Mouse (Mus musculus) frontal cortex, postnatal 25 days (tissue): ENCODE measurements around the gene Fbxw8.

Source experiments
- DNase-seq, 2 experiments: peaks; one replicate each; pipeline ENCODE4 v3.0.0; 2022; ENCODE audit warnings: low spot score in 2 of 2

The Fbxw8 gene

GRCm38 (mm10) chr5:118108124-118108793, 47.0 kb downstream of the Fbxw8 start:
- DNase-seq: no peak

GRCm38 (mm10) chr5:118106667-118107066, 48.6 kb downstream of the Fbxw8 start:
- DNase-seq: no peak

- no peak for DNase-seq
Observed at GRCm38 (mm10) chr5:118105536-118105935, 49.7 kb downstream of the Fbxw8 start.

GRCm38 (mm10) chr5:118099870-118100478, 55.3 kb downstream of the Fbxw8 start:
- DNase-seq: no peak

GRCm38 (mm10) chr5:118099069-118099869, 56.0 kb downstream of the Fbxw8 start:
- DNase-seq: no peak

GRCm38 (mm10) chr5:118096317-118096716, 58.9 kb downstream of the Fbxw8 start:
- no peak for DNase-seq

- DNase-seq: no peak
Observed at GRCm38 (mm10) chr5:118095849-118096248, 59.4 kb downstream of the Fbxw8 start.

- no peak for DNase-seq
Observed at GRCm38 (mm10) chr5:118095433-118095832, 59.8 kb downstream of the Fbxw8 start.

- DNase-seq: no peak
Observed at GRCm38 (mm10) chr5:118093321-118094035, 61.8 kb downstream of the Fbxw8 start.

- no peak for DNase-seq
Observed at GRCm38 (mm10) chr5:118090837-118091236, 64.4 kb downstream of the Fbxw8 start.

- no peak for DNase-seq
Observed at GRCm38 (mm10) chr5:118090101-118090500, 65.2 kb downstream of the Fbxw8 start.

- DNase-seq: no peak
Observed at GRCm38 (mm10) chr5:118089102-118089501, 66.2 kb downstream of the Fbxw8 start.

- no peak for DNase-seq
Observed at GRCm38 (mm10) chr5:118086956-118087355, 68.3 kb downstream of the Fbxw8 start.

- DNase-seq: no peak
Observed at GRCm38 (mm10) chr5:118085313-118085712, 70.0 kb downstream of the Fbxw8 start.

- DNase-seq: no peak
Observed at GRCm38 (mm10) chr5:118084171-118084727, 71.0 kb downstream of the Fbxw8 start.

GRCm38 (mm10) chr5:118083060-118083638, 72.1 kb downstream of the Fbxw8 start:
- no peak for DNase-seq

- DNase-seq: no peak
Observed at GRCm38 (mm10) chr5:118081996-118082395, 73.3 kb downstream of the Fbxw8 start.

- DNase-seq: no peak
Observed at GRCm38 (mm10) chr5:118081374-118081949, 73.8 kb downstream of the Fbxw8 start.

- DNase-seq: no peak
Observed at GRCm38 (mm10) chr5:118079839-118080250, 75.4 kb downstream of the Fbxw8 start.

- DNase-seq: no peak
Observed at GRCm38 (mm10) chr5:118079354-118079753, 75.9 kb downstream of the Fbxw8 start.

GRCm38 (mm10) chr5:118078550-118078949, 76.7 kb downstream of the Fbxw8 start:
- DNase-seq: no peak
